Mouse (Mus musculus) hindbrain, embryonic 11.5 days (tissue): ENCODE data around the gene Hfe2. TPM values are rescaled to one million over a fixed set of nuclear protein-coding genes. Genes with fewer than 3 reads are reported as not detected.
A peak's percentile ranks its signal among the peaks of the same experiment; 100 is the strongest.

Experiments
- ATAC-seq: fragments of 200-750 bp; cut with Nextera tagmentation; 2 replicates; pipeline ENCODE4 v1.8.0; 2017; ENCODE audit warnings: mild to moderate bottlenecking, moderate TSS enrichment, moderate library complexity; ENCODE audit not compliant: low FRiP score
- DNase-seq: peaks from one replicate; pipeline ENCODE4 v3.0.0-alpha.2; 2015; ENCODE audit warnings: low spot score
- H3K27ac ChIP-seq: fragments of 300-500 bp; sonication (generic); 2 replicates; pipeline ENCODE4 v1.5.1; 2014; ENCODE audit warnings: mild to moderate bottlenecking, low read depth, low read length
- H3K27me3 ChIP-seq: fragments of 300-500 bp; sonication (generic); 2 replicates; pipeline ENCODE4 v1.6.1; 2014; ENCODE audit warnings: mild to moderate bottlenecking, low read length, moderate library complexity, mixed read lengths; ENCODE audit not compliant: control insufficient read depth, insufficient read depth
- H3K36me3 ChIP-seq: fragments of 300-500 bp; sonication (generic); 2 replicates; pipeline ENCODE4 v1.6.1; 2014; ENCODE audit warnings: mild to moderate bottlenecking, low read length, moderate library complexity, mixed read lengths; ENCODE audit not compliant: control insufficient read depth, insufficient read depth
- H3K4me1 ChIP-seq: fragments of 300-500 bp; sonication (generic); replicated peaks from 2 replicates; pipeline ENCODE4 v1.6.1; 2014; ENCODE audit warnings: low read length, mixed read lengths; ENCODE audit not compliant: control insufficient read depth, insufficient read depth
- H3K4me2 ChIP-seq: fragments of 300-500 bp; sonication (generic); replicated peaks from 2 replicates; pipeline ENCODE4 v1.6.1; 2014; ENCODE audit warnings: mild to moderate bottlenecking, low read depth, low read length
- H3K4me3 ChIP-seq: fragments of 300-500 bp; sonication (generic); 2 replicates; pipeline ENCODE4 v1.5.1; 2014; ENCODE audit warnings: low read depth, low read length
- H3K9ac ChIP-seq: fragments of 300-500 bp; sonication (generic); 2 replicates; pipeline ENCODE4 v1.6.1; 2014; ENCODE audit warnings: low read depth, low read length
- H3K9me3 ChIP-seq: fragments of 300-500 bp; sonication (generic); 2 replicates; pipeline ENCODE4 v1.6.1; 2016; ENCODE audit warnings: low read length; ENCODE audit not compliant: control insufficient read depth
- WGBS: fragments of 180-500 bp; shearing (Covaris S2); extraction: QIAGEN DNeasy Blood & Tissue Kit; methylation state at CpG from one replicate; pipeline ENCODE4 v1.1.7; 2014; 5-methylcytosine and 5-hydroxymethylcytosine counted together
- polyA plus RNA-seq: library from polyadenylated mRNA; unstranded; fragments of >200 nt; fragmentation: Nextera tagmentation; extraction: Ambion mirVana; gene quantifications from 2 replicates; pipeline ENCODE4 v1.2.1, GENCODE M21; 2014

Hfe2 gene
- polyA plus RNA-seq, 1 experiment from 2014 or later: 1.6 TPM

DNA sequence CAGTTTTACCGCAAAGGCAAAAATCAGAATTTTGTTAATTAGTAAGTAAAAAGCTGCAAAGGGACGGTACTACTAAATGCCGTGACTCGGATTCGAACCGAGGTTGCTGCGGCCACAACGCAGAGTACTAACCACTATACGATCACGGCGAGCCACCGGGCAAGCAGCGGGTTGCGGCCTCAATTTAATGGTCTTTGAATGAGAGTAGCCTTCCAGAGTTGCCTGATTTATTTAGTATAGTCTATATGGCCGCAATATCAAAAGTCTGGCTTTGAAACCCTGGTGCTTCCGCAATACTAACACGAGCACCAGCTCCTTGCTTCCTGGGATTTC, 24.7 kb upstream of the Hfe2 start:
- peak overlapping the region; percentile 47 for H3K4me3 ChIP-seq
- no peaks in the 10 kb centered on the region for H3K4me1 ChIP-seq
- H3K27ac ChIP-seq: peak overlapping the region; percentile 43; the same call in 1 of the 2 replicates
- WGBS: under 1% methylated on average over 17 of the region's 17 CpGs
- DNase-seq: peak; percentile 94
- no peaks in the 10 kb centered on the region for H3K36me3 ChIP-seq
- H3K9me3 ChIP-seq: no peaks in the 10 kb centered on the region
- peak overlapping the region; percentile 52 for H3K4me2 ChIP-seq
- H3K27me3 ChIP-seq: no peaks in the 10 kb centered on the region
- ATAC-seq: peak; percentile 76
- H3K9ac ChIP-seq: peak overlapping the region; percentile 65

DNA sequence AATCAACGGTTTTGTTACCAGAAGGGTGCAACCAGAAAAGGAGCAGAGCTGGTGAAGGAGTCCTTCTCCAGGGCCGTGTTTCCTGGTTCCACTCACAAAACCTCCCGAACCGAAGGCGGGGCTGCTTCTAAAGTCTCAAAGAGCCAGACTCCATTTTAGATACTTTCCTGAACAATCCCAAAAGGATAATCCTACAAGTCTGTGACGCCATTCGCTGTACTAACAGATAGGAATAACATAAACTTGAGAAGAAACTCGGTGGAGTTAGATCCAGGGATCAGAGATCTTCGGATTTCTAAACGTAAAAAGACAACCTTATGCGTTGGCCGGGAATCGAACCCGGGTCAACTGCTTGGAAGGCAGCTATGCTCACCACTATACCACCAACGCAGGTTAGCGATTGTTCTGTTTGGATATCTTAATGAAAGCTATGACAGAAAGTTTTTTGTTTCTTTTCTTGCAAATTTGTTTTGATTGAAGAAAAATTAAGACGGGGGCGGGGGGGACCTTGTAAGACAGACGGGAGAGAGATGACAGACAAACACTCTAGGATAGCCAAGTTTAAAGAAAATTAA, 24.2 kb upstream of the Hfe2 start:
- H3K4me3 ChIP-seq: peak overlapping the region; percentile 47
- no peaks in the 10 kb centered on the region for H3K9me3 ChIP-seq
- peak overlapping the region; percentile 49 for H3K9ac ChIP-seq
- ATAC-seq (peak; percentile 82), DNase-seq (peak; percentile 87)
- WGBS: under 1% methylated on average over 19 of the region's 19 CpGs
- no peaks in the 10 kb centered on the region for H3K4me1 ChIP-seq
- H3K27ac ChIP-seq: peak overlapping the region; percentile 43; the same call in 1 of the 2 replicates
- no peaks in the 10 kb centered on the region for H3K36me3 ChIP-seq
- H3K27me3 ChIP-seq: no peaks in the 10 kb centered on the region
- H3K4me2 ChIP-seq: peak overlapping the region; percentile 52

DNA sequence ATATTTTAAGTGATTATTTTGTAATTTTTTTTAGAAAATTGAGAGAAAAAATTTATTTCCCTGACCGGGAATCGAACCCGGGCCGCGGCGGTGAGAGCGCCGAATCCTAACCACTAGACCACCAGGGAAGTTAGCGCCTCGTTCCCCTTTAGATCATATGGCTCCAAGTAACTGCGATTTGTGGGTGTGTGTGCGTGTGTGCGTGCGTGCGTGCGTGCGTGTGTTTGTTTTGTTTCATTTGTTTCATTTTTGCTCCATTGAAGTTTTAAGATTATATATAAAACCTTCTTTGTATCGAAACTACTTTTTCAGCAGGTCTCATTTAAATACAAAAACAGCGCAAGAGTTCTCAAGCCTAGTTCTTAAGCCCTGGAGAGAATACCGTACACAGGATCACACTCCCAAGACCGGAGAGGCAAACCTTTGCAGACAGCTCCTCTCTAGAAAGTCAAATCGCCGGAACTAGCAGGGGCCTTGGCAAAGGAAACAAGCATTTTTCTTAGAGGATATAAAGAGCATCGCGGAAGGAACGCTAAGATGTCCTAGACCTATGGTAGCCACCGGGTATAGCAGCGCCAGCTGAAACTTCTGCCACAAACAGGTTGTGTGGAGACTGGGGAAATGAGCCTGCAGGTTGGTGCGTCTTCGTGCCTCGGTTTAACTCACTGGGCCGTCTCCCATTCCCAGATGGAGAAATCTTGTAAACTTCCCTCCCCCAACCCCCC, 23.4 kb upstream of the Hfe2 start:
- peak; percentile 79 for ATAC-seq

DNA sequence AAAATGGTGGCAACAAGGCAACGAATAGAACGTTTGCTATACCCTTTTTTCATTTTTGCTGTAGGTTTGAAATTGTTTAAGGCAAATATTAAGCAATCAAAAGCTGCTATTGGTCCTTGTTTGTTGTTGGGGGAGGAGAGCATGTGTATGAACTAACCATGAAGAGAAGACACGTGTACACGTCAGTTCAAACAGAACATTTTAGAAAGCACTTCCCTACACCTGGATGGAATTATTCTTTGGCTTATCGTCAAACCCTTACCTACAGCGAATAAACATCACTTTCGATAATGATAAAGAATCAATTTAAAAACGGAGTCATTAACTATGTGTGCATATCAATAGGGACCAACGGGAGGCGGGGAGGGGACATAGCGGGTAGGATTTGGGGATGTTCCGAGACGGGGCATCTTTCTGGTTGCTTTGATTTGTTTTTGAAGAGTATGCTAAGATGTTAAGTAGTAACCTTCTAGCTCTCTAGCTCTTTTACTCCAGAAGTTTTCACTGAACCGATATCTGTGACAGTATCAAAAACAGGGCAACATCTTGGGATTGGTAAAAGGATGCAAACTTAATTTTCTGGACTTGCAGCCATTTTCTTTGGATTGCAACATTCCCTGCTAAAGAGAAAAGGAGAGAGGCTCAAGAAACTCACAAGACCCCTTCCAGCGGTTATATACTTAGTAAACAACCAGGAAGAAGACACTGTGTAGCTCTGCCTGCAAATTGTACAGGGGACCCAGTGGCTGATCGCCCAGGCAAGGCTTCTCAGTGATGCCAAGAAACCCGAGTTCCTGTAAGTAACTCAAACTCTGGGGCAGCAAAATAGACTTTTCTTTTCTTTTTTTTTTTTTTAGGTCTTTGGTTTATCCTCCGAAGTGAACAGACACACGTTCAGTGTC, 22.5 kb upstream of the Hfe2 start:
- WGBS: under 1% methylated on average over 19 of the region's 19 CpGs
- H3K9me3 ChIP-seq: no peaks in the 10 kb centered on the region
- H3K9ac ChIP-seq: peak overlapping the region; percentile 38
- no peaks in the 10 kb centered on the region for H3K4me1 ChIP-seq
- H3K4me2 ChIP-seq: peak overlapping the region; percentile 68
- no peaks in the 10 kb centered on the region for H3K27me3 ChIP-seq
- no peaks in the 10 kb centered on the region for H3K36me3 ChIP-seq
- ATAC-seq (no peak), DNase-seq (peak; percentile 33)
- peak overlapping the region; percentile 47 for H3K4me3 ChIP-seq
- H3K27ac ChIP-seq: no peak overlapping the region

More for the DNA sequence above, 23.4 kb upstream of the Hfe2 start:
- Histone ChIP-seq H3K27ac (no peak overlapping the region), H3K4me2 (peak overlapping the region; percentile 68), H3K36me3 (no peaks in the 10 kb centered on the region), H3K4me3 (peak overlapping the region; percentile 47), H3K4me1 (no peaks in the 10 kb centered on the region), H3K9me3 (no peaks in the 10 kb centered on the region), H3K9ac (no peak overlapping the region), H3K27me3 (no peaks in the 10 kb centered on the region)
- peak; percentile 97 for DNase-seq
- WGBS: under 1% methylated on average over 32 of the region's 32 CpGs

DNA sequence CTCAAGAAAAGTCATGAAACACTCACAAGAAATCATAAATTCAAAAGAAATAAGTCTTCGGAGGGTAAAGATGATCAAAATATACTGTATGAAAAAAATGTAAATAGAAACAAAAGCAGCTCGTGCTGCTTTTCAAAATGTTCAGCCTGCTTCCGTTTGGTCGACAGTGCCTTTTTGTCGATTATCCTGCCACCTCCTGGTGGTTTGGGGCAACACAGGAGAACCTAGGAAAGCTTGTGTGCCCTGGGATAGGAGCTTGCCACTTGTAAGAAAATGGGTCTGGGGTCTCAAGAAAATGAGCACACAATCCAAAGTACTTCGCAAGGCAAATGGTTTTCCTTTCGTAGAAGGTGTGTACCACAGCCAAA, 21.9 kb upstream of the Hfe2 start:
- Histone ChIP-seq H3K36me3 (no peaks in the 10 kb centered on the region), H3K9me3 (no peaks in the 10 kb centered on the region), H3K27me3 (no peaks in the 10 kb centered on the region), H3K4me1 (no peaks in the 10 kb centered on the region), H3K4me3 (peak overlapping the region; percentile 47), H3K9ac (peak overlapping the region; percentile 38; the same call in 1 of the 2 replicates), H3K4me2 (peak overlapping the region; percentile 68), H3K27ac (no peak overlapping the region)
- peak; percentile 90 for DNase-seq
- no peak for ATAC-seq
- 1% methylated on average over 7 of the region's 7 CpGs for WGBS

DNA sequence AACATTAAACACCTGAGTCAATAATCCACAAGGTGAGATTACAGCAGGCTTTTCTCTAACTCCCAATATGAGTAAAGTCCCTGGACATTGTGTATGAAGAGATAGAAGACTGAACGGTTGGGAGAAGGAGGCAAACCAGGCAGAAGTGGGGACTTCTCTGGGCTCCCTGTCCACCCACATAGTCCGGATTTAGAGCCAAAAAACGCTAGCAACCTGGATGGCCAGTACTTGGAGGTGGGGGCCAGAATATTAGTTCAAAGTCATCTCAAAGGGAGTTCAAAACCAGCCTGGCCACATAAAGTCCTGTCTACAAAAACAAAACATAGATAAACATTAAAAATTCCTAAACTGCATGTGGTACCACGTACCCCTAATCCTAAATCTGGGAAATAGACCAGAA, 21.0 kb upstream of the Hfe2 start:
- Histone ChIP-seq H3K4me3 (no peak overlapping the region), H3K4me1 (no peaks in the 10 kb centered on the region), H3K27ac (no peak overlapping the region), H3K27me3 (no peaks in the 10 kb centered on the region), H3K9me3 (no peaks in the 10 kb centered on the region), H3K4me2 (no peak overlapping the region), H3K9ac (no peak overlapping the region), H3K36me3 (no peaks in the 10 kb centered on the region)
- no peak for ATAC-seq
- 64% methylated on average over 4 of the region's 4 CpGs for WGBS
- DNase-seq: no peak

DNA sequence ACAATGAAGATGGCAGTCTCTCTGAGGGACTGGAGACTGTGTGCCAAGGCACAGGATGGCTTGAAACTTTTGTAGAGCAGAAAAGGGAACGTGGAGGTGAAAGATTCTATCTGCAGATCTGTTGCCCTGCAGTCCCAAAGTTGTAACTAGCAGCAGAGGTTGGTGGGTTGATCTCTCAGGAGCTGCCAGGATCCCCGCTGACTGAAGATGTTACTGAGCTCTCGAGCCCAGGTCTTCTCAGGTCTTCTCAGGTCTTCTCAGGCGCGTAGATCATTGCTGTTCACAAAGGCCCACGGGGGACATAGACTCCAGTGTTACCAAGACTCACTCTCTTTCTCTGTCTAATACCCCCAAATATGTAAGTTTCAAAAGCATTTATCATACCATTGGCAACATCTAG, 20.0 kb upstream of the Hfe2 start:
- no peak overlapping the region for H3K27ac ChIP-seq
- 91% methylated on average over 6 of the region's 6 CpGs for WGBS
- H3K4me1 ChIP-seq: no peaks in the 10 kb centered on the region
- no peak overlapping the region for H3K9ac ChIP-seq
- no peaks in the 10 kb centered on the region for H3K27me3 ChIP-seq
- ATAC-seq (no peak), DNase-seq (no peak)
- H3K4me2 ChIP-seq: no peak overlapping the region
- H3K9me3 ChIP-seq: no peaks in the 10 kb centered on the region
- H3K4me3 ChIP-seq: no peak overlapping the region
- H3K36me3 ChIP-seq: no peaks in the 10 kb centered on the region

DNA sequence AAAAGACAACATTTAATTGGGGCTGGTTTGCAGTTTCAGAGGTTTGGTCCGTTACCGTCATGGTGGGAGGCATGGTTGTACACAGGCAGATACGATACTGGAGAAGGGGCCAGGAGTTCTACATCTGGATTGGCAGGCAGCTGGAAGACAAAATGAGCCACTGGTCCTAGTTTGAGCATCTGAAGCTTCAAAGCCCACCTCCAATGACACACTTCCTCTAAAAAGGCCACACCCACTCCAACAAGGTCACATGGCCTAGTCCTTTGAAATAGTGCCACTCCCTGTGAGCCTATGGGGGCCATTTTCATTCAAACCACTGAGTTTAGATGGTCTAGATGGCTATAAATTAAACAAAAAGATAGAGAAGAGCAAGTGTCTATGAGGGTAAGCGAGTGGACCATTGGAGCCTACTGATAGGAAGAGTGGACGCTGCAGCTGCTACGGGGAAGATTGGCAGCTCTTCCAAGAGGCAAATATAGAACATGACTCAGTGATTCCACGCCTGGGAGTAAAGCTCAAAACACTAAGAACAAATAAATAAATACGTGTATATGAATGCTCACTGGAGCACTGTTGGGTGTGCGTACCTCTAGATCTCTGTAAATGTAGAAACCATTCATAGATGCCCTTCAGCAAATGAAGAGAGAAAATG, 18.4 kb upstream of the Hfe2 start:
- no peaks in the 10 kb centered on the region for H3K4me1 ChIP-seq
- ATAC-seq (no peak), DNase-seq (no peak)
- H3K27me3 ChIP-seq: no peaks in the 10 kb centered on the region
- no peak overlapping the region for H3K4me3 ChIP-seq
- H3K27ac ChIP-seq: no peak overlapping the region
- no peak overlapping the region for H3K4me2 ChIP-seq
- WGBS: 96% methylated on average over 9 of the region's 9 CpGs
- H3K9ac ChIP-seq: no peak overlapping the region
- no peaks in the 10 kb centered on the region for H3K36me3 ChIP-seq
- H3K9me3 ChIP-seq: no peaks in the 10 kb centered on the region
